Mouse (Mus musculus): ENCODE results near the gene Cd22. TPM values are rescaled to one million over a fixed set of nuclear protein-coding genes. Genes with fewer than 3 reads are reported as not detected.

Gene Cd22
- polyA plus RNA-seq, 1 experiment = 8.5 TPM

GRCm38 (mm10) chr7:30820131-30820530, 60.0 kb downstream of the Cd22 start:
- Histone ChIP-seq H3K27ac (ENCODE audit: control insufficient read depth, insufficient read depth, low read length) (no peak overlapping the region), H3K4me3 (ENCODE audit: control insufficient read depth, insufficient read depth, low read length) (no peak overlapping the region), H3K36me3 (ENCODE audit: control insufficient read depth, insufficient read depth, low read length) (no peaks in the 10 kb centered on the region), H3K4me1 (replicated peaks; ENCODE audit: control insufficient read depth, insufficient read depth, low read length) (peaks cover 17% of the 10 kb centered on the region), H3K27me3 (ENCODE audit: control insufficient read depth, insufficient read depth, low read length) (no peaks in the 10 kb centered on the region)
- no peak for DNase-seq
- 32% methylated on average over 6 of the region's 6 CpGs for WGBS
- TF ChIP-seq POLR2A (IDR thresholded peaks at IDR 0.05; ENCODE audit: control insufficient read depth, extremely low read depth, insufficient read depth, low read length, poor library complexity) (no peak), CTCF (IDR thresholded peaks at IDR 0.05; ENCODE audit: borderline replicate concordance, control insufficient read depth, extremely low read depth, insufficient read depth, low read length, poor library complexity) (no peak)

Other genes with a start within 250 kb of the Cd22 start
- gene Etv2, start 244.5 kb downstream of the Cd22 start, polyA plus RNA-seq (2012; rRNA removed) = 0.13 TPM in 1 of 2 replicates, not detected in the other
- 117 and 129 TPM in 2 replicates for gene Rbm42, start 230.0 kb downstream of the Cd22 start, polyA plus RNA-seq (2012; rRNA removed)
- 41.2 and 47.7 TPM in 2 replicates for gene Haus5, start 215.3 kb downstream of the Cd22 start, polyA plus RNA-seq (2012; rRNA removed)
- gene Pmis2, start 208.7 kb downstream of the Cd22 start, polyA plus RNA-seq (2012; rRNA removed) = not detected in 2 replicates
- 0.28 and 0.82 TPM in 2 replicates for gene 2200002J24Rik, start 181.4 kb downstream of the Cd22 start, polyA plus RNA-seq (2012; rRNA removed)
- gene Atp4a, start 168.1 kb downstream of the Cd22 start, polyA plus RNA-seq (2012; rRNA removed) = 2.7 and 3.8 TPM in 2 replicates
- 161 and 204 TPM in 2 replicates for gene Tmem147, start 150.8 kb downstream of the Cd22 start, polyA plus RNA-seq (2012; rRNA removed)
- gene Gapdhs, start 136.7 kb downstream of the Cd22 start, polyA plus RNA-seq (2012; rRNA removed) = 0.11 and 1.1 TPM in 2 replicates
- gene Sbsn, start 128.9 kb downstream of the Cd22 start, polyA plus RNA-seq (2012; rRNA removed) = 3.4 and 4.1 TPM in 2 replicates
- gene Dmkn, start 116.6 kb downstream of the Cd22 start, polyA plus RNA-seq (2012; rRNA removed) = 26.3 and 35.6 TPM in 2 replicates
- 11.9 and 18.3 TPM in 2 replicates for gene Krtdap, start 92.4 kb downstream of the Cd22 start, polyA plus RNA-seq (2012; rRNA removed)
- 3.2 and 3.5 TPM in 2 replicates for gene Ffar2, start 56.6 kb downstream of the Cd22 start, polyA plus RNA-seq (2012; rRNA removed)
- 0.13 TPM in 1 of 2 replicates, not detected in the other for gene Ffar3, start 24.2 kb downstream of the Cd22 start, polyA plus RNA-seq (2012; rRNA removed)
- 0.50 and 0.60 TPM in 2 replicates for gene Ffar1, start 18.8 kb downstream of the Cd22 start, polyA plus RNA-seq (2012; rRNA removed)
- gene Mag, start 34.5 kb upstream of the Cd22 start, polyA plus RNA-seq (2012; rRNA removed) = 1.8 and 2.0 TPM in 2 replicates
- 2.2 and 12.5 TPM in 2 replicates for gene Hamp2, start 44.3 kb upstream of the Cd22 start, polyA plus RNA-seq (2012; rRNA removed)
- 23.6 and 33.1 TPM in 2 replicates for gene Hamp, start 63.7 kb upstream of the Cd22 start, polyA plus RNA-seq (2012; rRNA removed)
- 288 and 342 TPM in 2 replicates for gene Usf2, start 76.5 kb upstream of the Cd22 start, polyA plus RNA-seq (2012; rRNA removed)
- gene Lsr, start 93.1 kb upstream of the Cd22 start, polyA plus RNA-seq (2012; rRNA removed) = 27.6 and 34.6 TPM in 2 replicates
- 1.00 and 1.2 TPM in 2 replicates for gene Fam187b, start 93.4 kb upstream of the Cd22 start, polyA plus RNA-seq (2012; rRNA removed)
- 247 and 283 TPM in 2 replicates for gene Fxyd5, start 162.1 kb upstream of the Cd22 start, polyA plus RNA-seq (2012; rRNA removed)
- gene Fxyd7, start 171.1 kb upstream of the Cd22 start, polyA plus RNA-seq (2012; rRNA removed) = 1.4 and 2.2 TPM in 2 replicates
- 46.4 and 107 TPM in 2 replicates for gene Fxyd1, start 176.9 kb upstream of the Cd22 start, polyA plus RNA-seq (2012; rRNA removed)
- 1.1 and 1.8 TPM in 2 replicates for gene Lgi4, start 179.0 kb upstream of the Cd22 start, polyA plus RNA-seq (2012; rRNA removed)
- gene Fxyd3, start 196.4 kb upstream of the Cd22 start, polyA plus RNA-seq (2012; rRNA removed) = 23.5 and 34.7 TPM in 2 replicates
- gene Hpn, start 234.9 kb upstream of the Cd22 start, polyA plus RNA-seq (2012; rRNA removed) = 7.0 and 8.2 TPM in 2 replicates
- 18.7 and 21.2 TPM in 2 replicates for gene Scn1b, start 246.7 kb upstream of the Cd22 start, polyA plus RNA-seq (2012; rRNA removed)

All from thymus, adult 2 months (tissue).